Mouse (Mus musculus): ENCODE data around the gene Map3k5.
"Not testable (repeated sequence)": the region's sequence is repeated elsewhere in the genome, so short reads cannot be mapped to it uniquely, and the experiment has no call there.

Gene Map3k5

GRCm38 (mm10) chr10:19963206-19963605 is 28.9 kb downstream of the Map3k5 start:
- DNase-seq (ENCODE audit: extremely low spot score, low read depth, low spot score): no peak

GRCm38 (mm10) chr10:19964105-19964504 is 29.8 kb downstream of the Map3k5 start:
- DNase-seq (ENCODE audit: extremely low spot score, low read depth, low spot score): no peak

- no peak for DNase-seq (ENCODE audit: extremely low spot score, low read depth, low spot score)
Measured at GRCm38 (mm10) chr10:19966597-19966996, 32.3 kb downstream of the Map3k5 start.

- no peak for DNase-seq (ENCODE audit: extremely low spot score, low read depth, low spot score)
Measured at GRCm38 (mm10) chr10:19968445-19968844, 34.2 kb downstream of the Map3k5 start.

GRCm38 (mm10) chr10:19969831-19970460 is 35.7 kb downstream of the Map3k5 start:
- DNase-seq (ENCODE audit: extremely low spot score, low read depth, low spot score): no peak

- DNase-seq (ENCODE audit: extremely low spot score, low read depth, low spot score): not testable (repeated sequence)
Measured at GRCm38 (mm10) chr10:19971491-19971890, 37.2 kb downstream of the Map3k5 start.

GRCm38 (mm10) chr10:19973321-19974108 is 39.2 kb downstream of the Map3k5 start:
- no peak for DNase-seq (ENCODE audit: extremely low spot score, low read depth, low spot score)

GRCm38 (mm10) chr10:19977557-19977956 is 43.3 kb downstream of the Map3k5 start:
- DNase-seq (ENCODE audit: extremely low spot score, low read depth, low spot score): no peak

- DNase-seq (ENCODE audit: extremely low spot score, low read depth, low spot score): no peak
Measured at GRCm38 (mm10) chr10:19978662-19979199, 44.5 kb downstream of the Map3k5 start.

- no peak for DNase-seq (ENCODE audit: extremely low spot score, low read depth, low spot score)
Measured at GRCm38 (mm10) chr10:19987736-19988135, 53.5 kb downstream of the Map3k5 start.

GRCm38 (mm10) chr10:19989986-19990385 is 55.7 kb downstream of the Map3k5 start:
- DNase-seq (ENCODE audit: extremely low spot score, low read depth, low spot score): no peak

GRCm38 (mm10) chr10:19990638-19991037 is 56.4 kb downstream of the Map3k5 start:
- no peak for DNase-seq (ENCODE audit: extremely low spot score, low read depth, low spot score)

- no peak for DNase-seq (ENCODE audit: extremely low spot score, low read depth, low spot score)
Measured at GRCm38 (mm10) chr10:19991237-19991865, 57.1 kb downstream of the Map3k5 start.

GRCm38 (mm10) chr10:19991866-19992252 is 57.6 kb downstream of the Map3k5 start:
- DNase-seq (ENCODE audit: extremely low spot score, low read depth, low spot score): no peak

- DNase-seq (ENCODE audit: extremely low spot score, low read depth, low spot score): no peak
Measured at GRCm38 (mm10) chr10:19994469-19995450, 60.5 kb downstream of the Map3k5 start.

GRCm38 (mm10) chr10:19996151-19996550 is 61.9 kb downstream of the Map3k5 start:
- DNase-seq (ENCODE audit: extremely low spot score, low read depth, low spot score): no peak

- no peak for DNase-seq (ENCODE audit: extremely low spot score, low read depth, low spot score)
Measured at GRCm38 (mm10) chr10:19999703-20000407, 65.6 kb downstream of the Map3k5 start.

GRCm38 (mm10) chr10:20000408-20000770 is 66.1 kb downstream of the Map3k5 start:
- DNase-seq (ENCODE audit: extremely low spot score, low read depth, low spot score): no peak

GRCm38 (mm10) chr10:20001990-20002389 is 67.7 kb downstream of the Map3k5 start:
- DNase-seq (ENCODE audit: extremely low spot score, low read depth, low spot score): no peak

- no peak for DNase-seq (ENCODE audit: extremely low spot score, low read depth, low spot score)
Measured at GRCm38 (mm10) chr10:20003006-20003405, 68.7 kb downstream of the Map3k5 start.
